Mouse (Mus musculus): ENCODE results near the gene Vps52. TPM values are rescaled to one million over a fixed set of nuclear protein-coding genes. Genes with fewer than 3 reads are reported as not detected.

Vps52 gene
- polyA plus RNA-seq, 1 experiment = 35.7 TPM

DNA sequence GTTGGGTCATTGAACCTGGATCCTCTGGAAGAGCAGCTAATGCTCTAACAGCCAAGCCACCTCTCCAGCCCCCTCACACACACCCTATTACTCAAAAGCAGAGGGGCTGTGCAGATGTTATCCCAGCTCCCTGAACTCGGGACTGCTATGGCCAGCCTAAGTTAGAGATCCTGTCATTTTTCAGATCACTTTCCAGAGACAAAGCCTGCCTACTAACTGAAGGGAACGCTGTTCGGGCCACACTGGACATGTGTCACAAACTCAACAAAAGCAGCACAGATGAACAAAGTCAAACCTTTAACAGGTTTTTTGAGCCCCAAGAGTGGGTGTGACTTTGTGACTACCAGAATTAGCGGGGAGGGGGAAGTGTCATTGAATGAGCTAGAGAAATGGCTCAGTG, 2.7 kb upstream of the Vps52 start:
- Histone ChIP-seq H3K27ac (ENCODE audit: insufficient read depth, low read length) (peak overlapping the region; percentile 8; the same call in 1 of the 2 replicates), H3K4me1 (ENCODE audit: control insufficient read depth, insufficient read depth, low read length) (peaks cover 8% of the 10 kb centered on the region), H3K4me3 (ENCODE audit: insufficient read depth, low read length) (peak overlapping the region; percentile 91)
- TF ChIP-seq CTCF (IDR thresholded peaks at IDR 0.05; ENCODE audit: borderline replicate concordance, insufficient read depth, low read length) = no peak

DNA sequence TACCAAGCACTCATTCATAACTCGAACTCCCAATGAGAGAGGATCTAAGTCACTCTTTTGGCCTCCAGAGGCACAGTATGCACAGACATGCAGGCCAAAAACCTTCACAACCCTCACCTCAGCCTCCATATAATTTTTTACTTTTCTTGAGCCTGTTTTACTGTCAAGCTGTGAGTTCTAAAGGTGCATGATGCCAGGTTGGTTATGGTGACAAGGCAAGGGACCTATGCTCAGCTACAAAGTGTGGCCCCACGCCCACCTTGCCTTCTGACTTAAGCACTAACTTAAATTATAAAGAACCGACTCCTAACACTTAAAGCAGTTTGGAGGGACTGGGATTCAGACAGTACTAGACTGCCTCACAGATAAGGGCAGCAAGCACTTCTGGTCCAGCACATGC, 2.3 kb upstream of the Vps52 start:
- H3K4me1 ChIP-seq (ENCODE audit: control insufficient read depth, insufficient read depth, low read length) = peaks cover 8% of the 10 kb centered on the region
- TF ChIP-seq CTCF (IDR thresholded peaks at IDR 0.05; ENCODE audit: borderline replicate concordance, insufficient read depth, low read length) = no peak
- TF ChIP-seq POLR2A (IDR thresholded peaks at IDR 0.05; ENCODE audit: low read depth, low read length) = peak; percentile 13; the same call in 1 of the 2 replicates
- peak overlapping the region; percentile 8; the same call in 1 of the 2 replicates for H3K27ac ChIP-seq (ENCODE audit: insufficient read depth, low read length)
- H3K4me3 ChIP-seq (ENCODE audit: insufficient read depth, low read length) = peak overlapping the region; percentile 91

DNA sequence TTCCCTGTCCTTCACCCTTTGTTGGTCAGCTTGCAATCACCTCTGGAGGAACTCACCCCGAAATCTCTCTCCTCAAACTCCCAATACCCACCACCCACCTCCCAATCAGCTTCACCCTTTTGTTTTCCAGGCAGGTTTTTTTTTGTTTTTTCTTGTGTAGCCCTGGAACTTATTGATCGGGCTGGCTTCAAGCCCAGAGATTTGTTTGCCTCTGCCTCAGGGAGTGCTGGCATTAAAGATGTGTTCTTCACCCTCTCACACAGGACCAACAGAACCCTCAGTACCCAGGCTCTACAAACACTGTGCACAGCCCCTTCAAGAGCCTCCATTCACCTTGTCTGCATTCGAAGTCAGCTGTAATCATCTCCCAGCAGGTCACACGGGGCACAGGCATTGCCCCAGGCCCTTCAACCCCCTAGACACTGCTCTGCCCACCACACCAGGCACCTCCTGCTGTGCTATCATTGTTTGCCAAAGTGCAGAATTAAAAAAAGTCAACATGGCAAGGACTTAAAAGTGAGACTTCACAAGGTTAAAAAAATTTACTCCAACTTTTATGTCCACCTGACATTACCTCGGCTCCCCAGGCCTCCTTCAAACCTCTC, 1.5 kb upstream of the Vps52 start:
- TF ChIP-seq CTCF (IDR thresholded peaks at IDR 0.05; ENCODE audit: borderline replicate concordance, insufficient read depth, low read length) (no peak), POLR2A (IDR thresholded peaks at IDR 0.05; ENCODE audit: low read depth, low read length) (no peak)
- peak overlapping the region; percentile 91 for H3K4me3 ChIP-seq (ENCODE audit: insufficient read depth, low read length)
- H3K4me1 ChIP-seq (ENCODE audit: control insufficient read depth, insufficient read depth, low read length) = peaks cover 8% of the 10 kb centered on the region
- H3K27ac ChIP-seq (ENCODE audit: insufficient read depth, low read length) = peak overlapping the region; percentile 76

DNA sequence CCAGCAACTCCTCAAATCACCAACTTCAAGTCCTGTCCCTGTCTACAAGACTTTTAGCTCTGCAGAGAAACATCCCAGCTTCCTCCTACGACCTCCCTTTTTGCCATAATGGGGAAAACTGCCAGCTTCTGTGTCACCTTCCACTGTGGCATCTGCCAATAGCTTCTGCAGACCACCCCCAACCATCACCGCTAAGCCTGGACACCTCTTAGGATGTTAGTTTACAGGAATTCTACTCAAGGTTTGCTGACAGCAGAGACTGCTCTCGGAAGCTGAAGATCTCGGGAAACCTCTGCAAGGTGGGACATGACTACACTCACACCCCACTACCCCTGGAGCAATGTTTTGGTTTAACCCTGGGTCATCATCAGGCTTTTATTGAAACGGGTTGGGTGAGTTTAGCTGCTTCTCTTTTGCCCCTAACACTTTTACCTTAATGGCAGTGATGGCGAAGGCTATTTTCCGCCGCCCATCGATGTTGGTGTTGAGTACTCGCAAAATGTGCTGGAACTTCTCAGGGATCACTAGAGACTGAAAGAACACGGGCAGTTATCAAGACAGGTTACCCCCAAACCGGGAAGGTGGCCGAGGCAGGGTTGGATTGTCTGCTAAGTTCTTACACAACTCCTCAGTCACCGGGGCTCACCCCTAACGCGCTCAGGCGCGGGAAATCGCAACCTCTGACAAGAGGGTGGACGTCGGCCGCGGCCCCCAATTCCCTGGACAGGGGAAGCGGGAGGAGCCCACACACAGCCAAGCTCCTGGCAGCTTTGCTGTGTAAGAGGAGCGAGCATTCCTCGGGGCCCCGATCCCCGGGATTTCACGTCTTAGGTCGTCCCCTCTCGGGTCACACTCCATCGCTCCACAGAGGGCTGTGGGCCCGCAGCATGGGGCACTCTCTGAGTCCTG, 712 bp upstream of the Vps52 start:
- peak overlapping the region; percentile 91 for H3K4me3 ChIP-seq (ENCODE audit: insufficient read depth, low read length)
- peak overlapping the region; percentile 76 for H3K27ac ChIP-seq (ENCODE audit: insufficient read depth, low read length)
- H3K4me1 ChIP-seq (ENCODE audit: control insufficient read depth, insufficient read depth, low read length) = peaks cover 8% of the 10 kb centered on the region
- no peak for TF ChIP-seq CTCF (IDR thresholded peaks at IDR 0.05; ENCODE audit: borderline replicate concordance, insufficient read depth, low read length)
- TF ChIP-seq POLR2A (IDR thresholded peaks at IDR 0.05; ENCODE audit: low read depth, low read length) = peak; percentile 38; the same call in 1 of the 2 replicates

DNA sequence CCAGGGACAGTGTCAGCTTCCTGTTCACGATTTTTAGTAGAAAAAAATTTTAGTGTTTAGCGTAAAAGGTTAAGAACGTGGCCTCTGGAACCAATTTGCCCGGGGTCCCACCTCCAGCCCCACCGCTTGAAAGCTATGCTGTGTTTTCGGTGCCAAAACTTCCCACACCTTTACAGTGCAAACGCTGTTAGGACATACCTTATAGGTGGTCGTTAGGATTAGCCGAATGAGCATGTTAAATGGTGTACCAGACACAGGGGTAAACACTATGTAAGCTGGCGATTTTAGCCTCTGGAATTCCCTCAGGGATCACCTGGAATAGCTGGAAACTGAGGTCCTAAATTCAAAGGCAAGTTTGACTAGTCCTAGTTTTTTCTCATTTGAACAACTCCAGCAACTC, 724 bp downstream of the Vps52 start:
- Histone ChIP-seq H3K4me3 (ENCODE audit: insufficient read depth, low read length) (peak overlapping the region; percentile 73), H3K4me1 (ENCODE audit: control insufficient read depth, insufficient read depth, low read length) (peaks cover 8% of the 10 kb centered on the region), H3K27ac (ENCODE audit: insufficient read depth, low read length) (no peak overlapping the region)
- TF ChIP-seq CTCF (IDR thresholded peaks at IDR 0.05; ENCODE audit: borderline replicate concordance, insufficient read depth, low read length) = no peak
- TF ChIP-seq POLR2A (IDR thresholded peaks at IDR 0.05; ENCODE audit: low read depth, low read length) = no peak

DNA sequence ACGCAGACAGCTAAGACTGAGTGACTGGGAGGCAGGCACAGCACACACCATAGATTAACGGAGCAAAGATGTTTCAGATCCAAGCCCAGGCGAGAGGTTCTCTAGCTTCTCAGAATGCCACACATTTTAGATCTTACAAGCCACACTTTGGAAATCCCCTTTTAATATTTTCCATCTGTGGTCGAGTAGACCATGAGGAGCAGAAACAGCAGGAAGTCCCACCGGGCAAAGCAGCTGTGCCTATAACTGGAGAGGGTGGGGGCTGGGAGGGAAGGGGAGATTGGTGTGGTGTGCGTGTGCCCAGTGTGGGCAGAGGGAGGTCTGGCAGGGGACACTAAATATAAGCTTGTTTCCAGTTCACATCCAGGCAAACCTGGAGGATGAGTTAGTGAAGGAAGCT, 1.9 kb downstream of the Vps52 start:
- no peak for TF ChIP-seq POLR2A (IDR thresholded peaks at IDR 0.05; ENCODE audit: low read depth, low read length)
- TF ChIP-seq CTCF (IDR thresholded peaks at IDR 0.05; ENCODE audit: borderline replicate concordance, insufficient read depth, low read length) = no peak
- Histone ChIP-seq H3K27ac (ENCODE audit: insufficient read depth, low read length) (no peak overlapping the region), H3K4me1 (ENCODE audit: control insufficient read depth, insufficient read depth, low read length) (peaks cover 8% of the 10 kb centered on the region; the same call in 1 of the 2 replicates), H3K4me3 (ENCODE audit: insufficient read depth, low read length) (no peak overlapping the region)

DNA sequence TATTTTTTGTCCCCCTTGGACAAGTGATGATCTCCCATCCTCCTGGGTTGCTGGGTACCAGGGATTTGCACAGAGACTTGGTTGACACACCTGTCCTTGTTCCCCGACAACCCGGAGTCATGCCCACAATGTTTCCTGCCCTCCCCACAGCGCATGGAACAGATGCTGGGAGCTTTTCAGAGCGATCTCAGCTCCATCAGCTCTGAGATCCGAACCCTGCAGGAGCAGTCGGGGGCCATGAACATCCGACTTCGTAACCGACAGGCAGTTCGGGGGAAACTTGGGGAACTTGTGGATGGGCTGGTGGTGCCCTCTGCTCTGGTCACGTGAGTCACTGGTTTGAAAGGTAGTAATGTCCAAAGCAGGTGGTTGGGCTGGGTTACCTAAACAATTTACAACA, 2.8 kb downstream of the Vps52 start:
- H3K4me1 ChIP-seq (ENCODE audit: control insufficient read depth, insufficient read depth, low read length) = no peaks in the 10 kb centered on the region
- TF ChIP-seq POLR2A (IDR thresholded peaks at IDR 0.05; ENCODE audit: low read depth, low read length) (no peak), CTCF (IDR thresholded peaks at IDR 0.05; ENCODE audit: borderline replicate concordance, insufficient read depth, low read length) (no peak)
- H3K27ac ChIP-seq (ENCODE audit: insufficient read depth, low read length) = no peak overlapping the region
- H3K4me3 ChIP-seq (ENCODE audit: insufficient read depth, low read length) = no peak overlapping the region

DNA sequence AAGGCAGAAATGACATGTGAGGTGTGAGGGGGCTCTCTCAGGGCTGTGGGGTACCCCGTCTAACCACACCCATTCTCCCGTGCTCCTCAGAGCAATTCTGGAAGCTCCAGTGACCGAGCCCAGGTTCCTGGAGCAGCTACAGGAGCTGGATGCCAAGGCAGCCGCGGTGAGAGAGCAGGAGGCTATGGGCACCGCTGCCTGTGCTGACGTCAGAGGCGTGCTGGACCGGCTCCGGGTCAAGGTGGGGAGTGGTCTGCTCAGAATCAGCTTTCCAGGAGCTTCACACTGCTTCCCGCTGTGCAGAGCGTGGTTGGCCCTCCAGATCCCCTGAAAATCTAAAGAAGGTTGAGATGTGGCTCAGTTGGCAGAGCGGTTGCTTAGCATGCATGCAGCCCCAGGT, 3.5 kb downstream of the Vps52 start:
- no peaks in the 10 kb centered on the region for H3K4me1 ChIP-seq (ENCODE audit: control insufficient read depth, insufficient read depth, low read length)
- TF ChIP-seq CTCF (IDR thresholded peaks at IDR 0.05; ENCODE audit: borderline replicate concordance, insufficient read depth, low read length) (no peak), POLR2A (IDR thresholded peaks at IDR 0.05; ENCODE audit: low read depth, low read length) (no peak)
- no peak overlapping the region for H3K27ac ChIP-seq (ENCODE audit: insufficient read depth, low read length)
- H3K4me3 ChIP-seq (ENCODE audit: insufficient read depth, low read length) = no peak overlapping the region

DNA sequence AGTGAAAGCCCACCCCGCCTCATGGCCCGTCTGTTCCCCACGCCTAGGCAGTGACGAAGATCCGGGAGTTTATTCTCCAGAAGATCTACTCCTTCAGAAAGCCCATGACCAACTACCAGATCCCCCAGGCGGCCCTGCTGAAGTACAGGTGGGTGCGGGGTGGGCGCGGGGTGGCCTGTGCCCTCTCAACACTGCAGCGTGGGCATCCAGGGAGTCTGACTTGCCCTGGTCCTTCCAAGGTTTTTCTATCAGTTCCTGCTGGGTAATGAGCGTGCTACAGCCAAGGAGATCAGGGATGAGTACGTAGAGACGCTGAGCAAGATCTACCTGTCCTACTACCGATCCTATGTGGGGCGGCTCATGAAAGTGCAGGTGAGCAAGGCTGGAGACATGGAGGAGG, 4.3 kb downstream of the Vps52 start:
- no peak overlapping the region for H3K4me3 ChIP-seq (ENCODE audit: insufficient read depth, low read length)
- no peak for TF ChIP-seq CTCF (IDR thresholded peaks at IDR 0.05; ENCODE audit: borderline replicate concordance, insufficient read depth, low read length)
- TF ChIP-seq POLR2A (IDR thresholded peaks at IDR 0.05; ENCODE audit: low read depth, low read length) = no peak

DNA sequence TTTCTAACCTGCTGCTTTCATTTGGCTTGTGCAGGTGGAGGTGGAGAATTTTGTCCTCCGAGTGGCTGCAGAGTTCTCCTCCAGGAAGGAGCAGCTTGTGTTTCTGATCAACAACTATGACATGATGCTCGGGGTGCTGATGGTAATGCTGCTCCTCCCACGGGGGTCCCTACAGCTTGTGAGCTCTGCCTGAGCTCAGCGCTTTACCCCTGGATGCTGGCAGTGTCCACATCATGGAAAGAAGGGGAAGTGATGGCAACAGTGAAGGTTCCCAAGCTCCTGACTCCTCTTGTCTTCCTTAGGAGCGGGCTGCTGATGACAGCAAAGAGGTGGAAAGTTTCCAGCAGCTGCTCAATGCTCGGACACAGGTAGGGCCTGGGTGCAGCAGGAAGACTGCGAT, 7.3 kb downstream of the Vps52 start:
- no peak overlapping the region for H3K4me3 ChIP-seq (ENCODE audit: insufficient read depth, low read length)
- H3K27ac ChIP-seq (ENCODE audit: insufficient read depth, low read length) = no peak overlapping the region
- TF ChIP-seq CTCF (IDR thresholded peaks at IDR 0.05; ENCODE audit: borderline replicate concordance, insufficient read depth, low read length) (no peak), POLR2A (IDR thresholded peaks at IDR 0.05; ENCODE audit: low read depth, low read length) (no peak)
- no peaks in the 10 kb centered on the region for H3K4me1 ChIP-seq (ENCODE audit: control insufficient read depth, insufficient read depth, low read length)

More for the DNA sequence above, 4.3 kb downstream of the Vps52 start:
- H3K4me1 ChIP-seq (ENCODE audit: control insufficient read depth, insufficient read depth, low read length) = no peaks in the 10 kb centered on the region
- no peak overlapping the region for H3K27ac ChIP-seq (ENCODE audit: insufficient read depth, low read length)
